Mouse (Mus musculus) embryo, embryonic 11.5 days (tissue): Measurements from ENCODE around the gene Nedd9.

Experiments used
- DNase-seq: peaks from one replicate; pipeline ENCODE4 v3.0.0-alpha.2; 2012; ENCODE audit warnings: low read depth, low spot score

Nedd9 gene

DNA sequence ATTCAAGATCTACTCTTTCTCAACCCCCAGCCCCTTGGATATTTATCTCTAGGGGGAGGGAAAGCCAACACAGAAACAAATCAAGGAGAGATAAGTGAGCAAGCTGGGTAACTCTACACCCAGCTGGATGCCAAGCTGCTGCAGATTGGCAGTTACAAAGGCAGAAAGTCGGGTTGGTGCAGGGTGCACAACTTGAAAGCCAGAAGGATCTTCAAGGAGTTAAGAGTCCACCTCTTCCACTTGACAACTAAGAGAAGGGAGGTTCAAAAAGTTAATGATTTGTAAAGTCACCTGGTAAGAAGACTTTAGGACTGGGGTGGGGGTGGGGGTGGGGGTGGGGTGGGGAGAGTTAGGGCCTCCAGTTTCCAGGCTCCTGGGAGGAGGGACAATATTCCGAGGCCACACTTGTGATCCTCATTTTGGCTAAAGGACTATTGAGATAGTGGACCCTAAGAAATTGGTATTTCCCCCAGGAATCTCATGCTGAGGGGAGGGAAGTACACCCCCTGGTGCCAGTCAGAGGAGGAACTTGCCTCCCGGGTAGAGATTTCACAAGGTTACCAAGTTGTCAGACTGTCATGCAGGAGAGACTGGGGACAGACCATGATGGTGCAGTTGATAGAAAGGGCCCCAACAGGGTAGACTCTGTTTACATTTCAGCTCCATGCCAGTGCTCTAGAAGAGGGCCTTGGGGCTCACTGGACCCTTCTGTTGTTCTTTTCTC, 143.8 kb downstream of the Nedd9 start:
- DNase-seq, result no peak

DNA sequence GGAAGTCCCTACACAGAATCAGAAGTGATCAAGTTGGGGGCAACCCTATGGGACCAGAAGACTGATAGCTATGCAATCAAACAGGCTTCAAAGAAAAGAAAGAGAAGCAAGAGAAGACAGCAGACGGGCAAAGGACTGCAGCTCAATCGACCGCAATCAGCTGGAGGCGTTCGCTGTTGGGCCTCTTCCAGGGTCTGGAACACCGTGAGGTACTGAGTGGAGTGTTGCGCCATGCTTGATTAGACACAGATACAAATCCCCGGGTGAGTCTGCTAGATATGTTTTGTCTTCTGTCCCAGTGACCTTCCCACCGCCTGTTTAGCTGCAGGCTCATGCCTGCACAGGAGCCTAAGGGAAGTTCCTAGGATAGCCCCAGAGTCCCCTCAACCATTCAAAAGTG, 145.7 kb downstream of the Nedd9 start:
- no peak for DNase-seq

DNA sequence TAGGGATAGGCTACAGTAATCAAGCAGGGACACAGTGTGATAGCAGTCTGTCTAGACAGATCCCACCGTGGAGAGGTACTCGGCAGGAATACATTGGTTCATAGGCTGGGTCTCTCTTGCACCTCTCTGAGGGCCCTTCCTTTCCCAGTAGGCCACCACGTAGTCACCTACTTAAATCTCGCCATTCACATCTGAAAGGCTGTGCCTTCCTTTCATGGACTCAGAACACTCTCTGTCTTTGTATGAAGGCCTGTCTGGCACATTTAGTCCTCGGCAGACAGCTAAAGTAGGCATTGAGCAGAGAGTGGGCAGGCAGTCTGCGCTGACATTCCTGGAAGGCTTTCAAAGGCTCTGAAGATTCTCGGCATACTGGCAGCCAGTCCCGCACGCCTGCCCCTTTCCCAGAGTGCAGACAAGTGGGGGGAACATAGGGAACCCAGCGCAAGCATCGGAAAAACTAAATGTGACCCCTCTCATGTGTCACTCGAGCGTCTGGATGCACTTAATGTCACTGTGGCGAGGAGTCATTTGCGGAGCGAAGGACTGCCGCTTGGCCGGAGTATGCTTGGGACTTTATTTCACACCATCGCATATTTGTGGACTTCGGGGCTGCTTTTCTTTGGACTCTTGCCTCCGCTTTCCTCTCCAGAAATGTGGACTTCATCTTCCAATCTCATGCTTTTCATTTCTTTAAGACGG, 147.4 kb downstream of the Nedd9 start:
- DNase-seq, result no peak

GRCm38 (mm10) chr13:41339195-41339594, 148.0 kb downstream of the Nedd9 start:
- DNase-seq, result no peak

GRCm38 (mm10) chr13:41337407-41337806, 149.8 kb downstream of the Nedd9 start:
- no peak for DNase-seq

GRCm38 (mm10) chr13:41336260-41336659, 150.9 kb downstream of the Nedd9 start:
- no peak for DNase-seq

- DNase-seq, result no peak
Observed at GRCm38 (mm10) chr13:41335767-41336166, 151.4 kb downstream of the Nedd9 start.

DNA sequence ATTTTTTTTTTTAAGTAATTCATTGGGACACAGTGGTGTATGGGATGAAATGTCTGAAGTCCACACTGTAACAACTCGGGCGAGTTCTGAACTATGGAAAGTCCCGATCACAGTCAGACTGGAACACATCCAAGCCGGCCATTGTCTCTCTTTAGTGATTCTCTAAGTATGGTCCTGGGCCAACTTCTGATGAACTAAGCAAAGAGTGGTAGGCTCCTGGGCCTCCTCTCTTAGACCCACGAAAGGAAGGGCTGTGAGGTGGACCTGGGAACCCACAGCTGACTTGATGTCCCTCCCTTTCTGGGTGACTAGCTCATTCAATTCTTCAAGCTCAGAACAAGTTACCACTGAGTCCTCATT, 152.5 kb downstream of the Nedd9 start:
- no peak for DNase-seq

DNA sequence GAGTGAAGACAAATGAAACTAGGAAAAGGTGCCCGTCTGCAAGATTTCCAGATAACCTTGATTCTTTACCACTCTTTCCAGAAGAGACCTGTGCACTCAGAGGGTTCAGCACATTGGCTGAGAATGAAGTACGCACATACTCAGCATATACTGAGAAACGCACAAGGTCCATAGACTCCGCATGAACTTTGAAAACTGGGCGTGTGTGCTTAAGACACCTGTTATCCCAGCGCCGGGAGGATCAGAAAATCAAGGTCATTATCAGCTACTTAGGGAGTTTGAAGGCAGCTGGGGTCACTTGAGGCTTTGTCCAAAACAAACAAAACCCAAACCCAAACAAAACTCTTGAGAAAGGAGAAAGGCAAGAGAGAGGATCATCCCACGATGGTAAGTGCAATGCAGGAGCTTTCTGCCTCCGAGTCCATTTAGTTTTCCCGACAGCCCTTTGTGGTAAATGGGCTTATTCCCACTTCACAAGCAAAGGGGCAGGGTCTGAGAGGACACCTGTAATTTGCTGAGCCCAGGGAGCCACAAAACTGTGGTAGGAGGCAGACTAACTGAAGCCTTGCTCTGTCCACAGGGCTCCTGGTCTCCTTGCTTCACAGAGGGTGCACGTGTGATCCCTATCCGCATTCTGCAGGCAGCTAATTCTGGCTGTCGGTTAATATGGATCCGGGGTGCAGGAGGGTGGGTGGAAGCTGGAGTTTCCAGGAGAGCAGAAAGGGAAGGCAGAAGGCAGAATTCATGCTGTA, 153.1 kb downstream of the Nedd9 start:
- no peak for DNase-seq

- DNase-seq, result no peak
Observed at GRCm38 (mm10) chr13:41331671-41332340, 155.4 kb downstream of the Nedd9 start.

DNA sequence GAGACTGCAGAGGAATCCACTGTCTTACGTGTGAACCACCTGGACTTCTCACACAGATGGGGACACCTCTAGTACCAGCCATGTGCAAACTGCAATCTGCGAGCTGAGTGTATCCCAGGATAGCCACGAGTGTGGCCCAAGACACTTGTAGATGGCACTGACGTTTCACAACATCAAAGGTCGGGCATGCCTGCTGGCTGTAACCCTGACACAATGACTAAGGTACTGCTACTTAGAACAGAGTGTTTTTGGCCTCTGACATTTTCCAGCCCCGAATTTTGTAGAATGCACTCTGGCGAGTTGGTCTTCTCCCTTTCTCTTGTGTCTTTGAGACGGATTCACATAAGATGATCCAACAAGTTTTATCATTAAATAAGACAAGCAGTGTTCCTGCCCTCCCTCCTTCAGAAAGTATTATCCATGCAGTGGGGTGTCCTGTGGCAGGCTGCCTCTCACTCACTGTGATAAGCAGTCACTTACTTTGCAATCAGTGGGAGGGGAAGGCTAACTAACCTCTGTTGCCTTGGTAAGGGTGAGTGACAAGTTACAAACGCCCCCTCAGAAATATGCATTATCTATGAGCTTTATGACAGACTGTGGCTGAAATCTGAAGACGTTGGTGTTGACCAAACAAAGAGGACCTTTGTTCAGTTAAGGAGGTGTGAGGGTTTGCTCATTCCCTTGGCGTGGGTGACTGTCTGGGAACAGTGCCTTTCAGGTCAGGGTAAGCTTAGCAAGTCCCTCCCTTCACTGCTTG, 156.4 kb downstream of the Nedd9 start:
- no peak for DNase-seq

GRCm38 (mm10) chr13:41330051-41330450, 157.1 kb downstream of the Nedd9 start:
- DNase-seq, result no peak

GRCm38 (mm10) chr13:41328481-41328880, 158.7 kb downstream of the Nedd9 start:
- no peak for DNase-seq

DNA sequence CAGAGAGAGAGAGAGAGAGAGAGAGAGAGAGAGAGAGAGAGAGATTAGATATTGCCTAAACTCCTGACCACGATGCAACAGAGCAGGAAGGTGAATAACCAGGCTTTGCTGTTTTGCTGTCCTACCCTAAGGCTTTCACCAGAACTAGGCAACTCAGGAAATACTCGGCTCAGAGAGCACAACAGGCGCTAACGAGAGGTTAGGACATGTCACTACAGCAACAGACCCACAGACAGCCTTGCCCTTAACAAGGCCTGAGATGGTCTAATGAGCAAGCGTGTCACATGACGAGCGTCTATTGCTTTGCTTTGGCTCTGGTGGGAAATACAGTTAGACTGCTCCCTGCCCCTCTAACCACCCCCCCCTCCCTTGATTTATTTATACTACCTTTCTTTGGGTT, 159.6 kb downstream of the Nedd9 start:
- DNase-seq, result no peak

DNA sequence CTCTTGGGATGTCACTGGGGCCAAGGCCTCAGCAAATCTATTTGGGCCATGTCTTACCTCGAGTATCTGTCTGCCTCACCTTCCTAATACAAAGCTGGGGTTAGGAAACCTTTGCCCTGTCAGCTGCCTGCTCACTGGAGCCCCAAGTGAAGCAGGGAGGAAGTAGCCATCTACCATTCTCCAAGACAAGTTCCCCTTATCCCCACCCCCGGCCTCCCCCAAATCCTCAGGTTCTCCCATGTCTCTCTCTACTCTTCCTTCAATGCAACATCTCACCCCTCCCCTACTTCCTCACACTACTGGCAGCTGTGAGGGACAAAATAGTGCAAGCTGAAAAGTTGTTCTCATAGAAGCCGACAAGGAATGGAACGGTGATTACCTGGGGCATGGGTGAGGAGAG, 161.0 kb downstream of the Nedd9 start:
- DNase-seq, result no peak

DNA sequence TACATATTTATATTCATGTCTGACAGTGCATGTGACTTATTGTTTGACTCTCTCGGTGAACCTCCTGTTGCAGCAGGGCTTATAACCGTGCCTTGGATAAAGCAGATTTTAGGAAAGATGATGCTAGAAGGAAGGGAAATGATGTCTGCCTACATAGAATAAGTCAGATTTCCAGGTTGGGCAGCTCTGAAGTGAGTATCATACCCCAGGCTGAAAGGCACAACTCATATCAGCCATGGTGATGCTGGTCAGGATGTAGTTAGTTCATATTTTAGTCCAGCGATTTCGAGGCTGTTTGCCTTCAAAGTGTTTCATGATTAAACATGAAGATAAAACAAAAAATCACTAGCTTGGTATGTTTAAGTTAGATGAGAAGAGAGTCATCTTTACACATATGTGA, 161.8 kb downstream of the Nedd9 start:
- no peak for DNase-seq

DNA sequence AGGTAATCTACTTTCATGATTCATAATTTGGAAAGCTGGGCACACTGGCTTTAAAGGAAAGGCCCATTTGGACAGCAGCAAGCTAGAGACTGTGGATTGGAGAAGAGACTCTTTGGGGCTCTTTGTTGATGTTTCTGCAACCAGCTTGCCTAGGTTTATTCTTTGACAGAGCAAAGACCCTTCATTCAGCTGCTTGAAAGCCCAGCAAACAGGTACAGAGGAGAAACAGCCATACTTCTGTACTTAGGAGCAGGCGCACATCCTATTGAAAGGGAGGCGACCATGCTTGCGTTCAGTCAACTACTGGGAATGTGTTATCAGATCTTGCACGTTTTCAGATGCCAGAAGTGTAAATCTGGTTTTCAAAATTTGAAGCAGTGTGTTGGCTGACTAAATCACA, 162.5 kb downstream of the Nedd9 start:
- DNase-seq, result no peak

DNA sequence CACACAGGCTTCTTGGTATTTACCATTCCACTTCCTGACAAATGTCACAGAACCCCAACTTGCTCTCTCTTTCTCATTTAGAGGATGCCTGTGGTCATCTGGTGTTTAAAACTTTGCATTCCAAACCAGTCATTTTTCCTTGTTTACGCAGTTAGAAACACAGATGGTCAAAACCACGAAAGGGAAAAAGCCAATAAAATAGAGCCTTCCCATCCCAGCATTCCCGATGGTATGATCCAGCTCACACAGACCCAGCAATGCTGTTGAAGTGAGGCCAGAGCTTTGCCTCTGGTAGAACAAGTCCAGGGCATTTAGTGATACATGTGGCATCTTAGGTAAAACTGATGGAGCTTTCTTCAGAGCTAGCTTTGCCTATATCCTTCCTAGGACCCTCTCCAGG, 165.7 kb downstream of the Nedd9 start:
- DNase-seq, result no peak

GRCm38 (mm10) chr13:41320749-41321148, 166.4 kb downstream of the Nedd9 start:
- no peak for DNase-seq

DNA sequence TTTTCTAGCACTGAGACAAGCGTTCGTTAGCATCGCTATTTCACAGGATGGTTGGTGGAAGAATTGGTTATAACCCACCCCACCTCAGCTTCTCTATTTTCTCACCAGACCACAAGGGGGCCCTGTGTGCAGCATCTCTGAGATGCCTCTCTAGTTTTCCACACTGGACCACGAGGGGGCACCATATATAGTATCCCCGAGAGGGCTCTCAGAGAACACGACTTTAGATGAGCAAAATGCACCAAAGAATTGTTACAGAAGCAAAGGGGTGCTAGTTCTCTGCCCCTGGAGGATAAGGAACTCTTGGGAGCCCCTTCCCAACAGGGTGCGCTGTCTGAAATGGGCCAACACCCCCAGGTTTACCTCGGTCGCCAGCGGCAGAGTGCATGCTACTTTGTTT, 184.4 kb downstream of the Nedd9 start:
- DNase-seq, result peak; percentile 46

DNA sequence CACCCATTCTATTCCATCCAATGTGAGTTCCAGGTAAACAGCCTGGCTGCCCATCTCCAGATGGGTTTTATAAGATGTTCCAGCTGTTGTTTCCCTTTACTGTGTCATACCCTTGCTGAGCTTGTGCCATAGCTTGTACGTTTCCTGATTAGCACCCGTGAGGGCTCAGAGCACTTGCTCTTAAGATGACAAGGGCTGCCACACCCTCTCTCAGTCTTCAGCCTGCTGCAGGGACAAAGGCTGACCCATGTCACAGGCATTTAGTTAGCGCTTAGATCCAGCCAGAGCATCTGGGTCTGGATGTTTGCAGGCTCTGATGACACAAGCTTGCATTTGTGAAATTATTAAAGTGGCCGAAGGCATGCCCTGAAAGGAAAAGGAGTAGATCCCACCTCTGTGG, 187.1 kb downstream of the Nedd9 start:
- no peak for DNase-seq

- no peak for DNase-seq
Observed at GRCm38 (mm10) chr13:41298996-41299395, 188.2 kb downstream of the Nedd9 start.
